Mouse (Mus musculus): ENCODE measurements around the gene Zfp36.

- TF ChIP-seq GATA1 (IDR thresholded peaks at IDR 0.05; ENCODE audit: borderline replicate concordance, low read length) (no peak), FLI1 (IDR thresholded peaks at IDR 0.05; ENCODE audit: low read length) (no peak)
These were observed 21.6 kb downstream of the Zfp36 start for GRCm38 (mm10) chr7:28358431-28358830.
